Mouse (Mus musculus): ENCODE measurements around the gene Mrps18a. TPM values are rescaled to one million over a fixed set of nuclear protein-coding genes. Genes with fewer than 3 reads are reported as not detected.

The Mrps18a gene
- polyA plus RNA-seq (2014; fragmentation: Nextera tagmentation; extraction: Ambion mirVana): 122 and 130 TPM in 2 replicates

DNA sequence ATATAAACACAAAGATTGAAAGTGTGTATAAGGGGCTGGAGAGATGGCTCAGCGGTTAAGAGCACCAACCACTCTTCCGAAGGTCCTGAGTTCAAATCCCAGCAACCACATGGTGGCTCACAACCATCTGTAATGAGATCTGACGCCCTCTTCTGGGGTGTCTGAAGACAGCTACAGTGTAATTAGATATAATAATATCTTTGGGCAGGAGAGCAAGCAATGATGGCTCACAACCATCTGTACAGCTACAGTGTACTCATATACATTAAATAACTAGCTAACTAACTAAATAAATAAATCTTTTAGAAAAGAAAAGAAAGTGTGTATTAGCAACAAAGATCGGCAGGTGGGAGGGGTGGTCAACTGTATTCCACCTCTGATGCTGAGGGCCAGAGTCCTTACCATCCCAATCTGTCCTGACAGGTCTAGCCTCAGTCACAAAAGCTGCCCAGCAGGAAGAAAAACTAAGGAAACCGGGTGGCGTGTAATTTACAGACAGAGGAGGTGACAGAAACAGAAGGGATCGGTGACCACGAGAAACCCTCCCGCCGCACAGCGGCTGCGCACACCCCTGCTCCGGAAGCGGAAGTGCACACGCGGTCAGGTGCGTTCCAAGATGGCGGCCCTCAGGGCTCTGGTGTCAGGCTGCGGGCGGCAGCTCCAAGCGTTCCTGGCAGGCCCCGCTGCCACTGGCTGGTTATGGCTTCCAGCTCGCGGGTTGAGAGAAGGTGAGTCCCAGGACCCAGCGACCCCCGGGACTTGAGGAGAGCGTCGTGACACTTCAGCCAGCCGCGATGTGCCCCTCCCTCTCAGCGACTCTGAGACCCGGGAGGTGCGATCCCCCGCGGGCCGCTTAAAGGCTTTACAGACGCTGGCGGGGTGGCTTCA is at the start of gene Mrps18a:
TSS of gene Mrps18a (plus strand) at position 585 of the 888 bp plus-strand sequence.
- peak; percentile 90 for DNase-seq (ENCODE audit: low spot score)
- Histone ChIP-seq H3K4me2 (replicated peaks; ENCODE audit: low read depth, low read length) (peak within 1 kb of the TSS; percentile 44), H3K27ac (ENCODE audit: low read depth, low read length) (peak within 1 kb of the TSS; percentile 75; the same call in 1 of the 2 replicates), H3K9me3 (ENCODE audit: control insufficient read depth, low read length) (no peaks in the 10 kb centered on the region), H3K4me1 (replicated peaks; ENCODE audit: control insufficient read depth, insufficient read depth, low read length) (no peaks in the 10 kb centered on the region), H3K9ac (ENCODE audit: low read depth, low read length) (peak within 1 kb of the TSS; percentile 68), H3K4me3 (ENCODE audit: low read depth, low read length) (peak within 1 kb of the TSS; percentile 73), H3K36me3 (ENCODE audit: control insufficient read depth, insufficient read depth, low read length) (no peaks in the 10 kb centered on the region), H3K27me3 (ENCODE audit: control insufficient read depth, insufficient read depth, low read length) (no peaks in the 10 kb centered on the region)
- 7% methylated on average over 36 of the region's 38 CpGs for WGBS
- peak; percentile 93 for ATAC-seq (ENCODE audit: low FRiP score)

DNA sequence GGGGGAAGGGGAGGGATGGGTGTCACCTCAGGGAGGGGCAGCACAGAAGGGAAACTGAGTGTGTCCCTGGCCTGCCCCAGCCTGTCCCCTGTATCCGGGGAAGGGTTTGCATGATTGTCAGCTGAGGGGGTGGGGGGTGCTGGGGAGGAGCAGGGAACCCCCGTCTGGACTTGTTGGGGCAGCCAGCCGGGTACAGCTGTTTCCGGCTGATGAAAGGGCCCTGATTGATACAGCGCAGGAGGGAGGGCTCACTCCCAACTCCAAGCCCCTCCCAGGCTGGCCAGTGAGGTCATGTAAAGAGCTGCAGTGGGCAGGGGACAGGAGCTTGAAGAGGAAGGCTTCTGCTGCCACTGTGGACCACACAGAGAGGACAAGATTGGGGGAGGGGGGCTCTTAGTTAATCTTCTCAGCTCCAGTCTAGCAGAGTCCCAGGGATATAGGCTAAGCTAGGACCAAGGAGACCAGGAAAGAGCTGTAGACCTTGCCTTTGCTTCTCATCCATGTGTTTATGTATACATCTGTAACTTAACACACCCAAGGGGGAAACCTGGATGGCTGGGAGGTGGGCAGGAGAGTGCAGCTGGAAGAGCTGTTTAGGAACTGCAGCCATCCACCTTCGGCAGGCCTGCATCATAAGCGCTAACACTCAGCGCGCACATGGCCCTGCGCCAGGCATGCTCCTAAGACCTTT is 47.4 kb upstream of the Mrps18a start:
- Histone ChIP-seq H3K4me3 (ENCODE audit: low read depth, low read length) (no peak overlapping the region), H3K27ac (ENCODE audit: low read depth, low read length) (no peak overlapping the region), H3K9ac (ENCODE audit: low read depth, low read length) (no peak overlapping the region), H3K36me3 (ENCODE audit: control insufficient read depth, insufficient read depth, low read length) (no peaks in the 10 kb centered on the region), H3K9me3 (ENCODE audit: control insufficient read depth, low read length) (no peaks in the 10 kb centered on the region), H3K4me2 (replicated peaks; ENCODE audit: low read depth, low read length) (no peak overlapping the region), H3K4me1 (replicated peaks; ENCODE audit: control insufficient read depth, insufficient read depth, low read length) (peaks cover 4% of the 10 kb centered on the region; the same call in 1 of the 2 replicates), H3K27me3 (ENCODE audit: control insufficient read depth, insufficient read depth, low read length) (no peaks in the 10 kb centered on the region)
- peak; percentile 40 for DNase-seq (ENCODE audit: low spot score)
- 34% methylated on average over 10 of the region's 10 CpGs for WGBS
- peak; percentile 38; the same call in 1 of the 2 replicates for ATAC-seq (ENCODE audit: low FRiP score)

DNA sequence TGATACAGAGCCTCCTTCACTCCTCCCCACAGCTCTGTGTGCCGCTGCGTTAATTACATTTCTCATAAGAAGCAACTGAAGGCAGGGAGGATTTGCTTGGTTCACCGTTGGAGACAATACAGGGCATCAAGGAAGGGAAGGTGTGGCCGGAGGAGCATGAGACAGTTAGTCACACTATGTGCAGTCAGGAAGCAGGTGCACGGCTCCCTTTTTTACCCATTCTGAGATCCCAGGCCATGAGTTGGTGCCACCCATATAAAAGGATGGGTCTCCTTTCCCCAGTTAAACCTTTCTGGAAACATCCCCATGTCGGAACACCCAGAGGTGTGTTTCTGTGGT is 46.8 kb upstream of the Mrps18a start:
- H3K9me3 ChIP-seq (ENCODE audit: control insufficient read depth, low read length): no peaks in the 10 kb centered on the region
- DNase-seq (ENCODE audit: low spot score) (no peak), ATAC-seq (ENCODE audit: low FRiP score) (no peak)
- H3K36me3 ChIP-seq (ENCODE audit: control insufficient read depth, insufficient read depth, low read length): no peaks in the 10 kb centered on the region
- 65% methylated on average over 6 of the region's 6 CpGs for WGBS
- peaks cover 4% of the 10 kb centered on the region; the same call in 1 of the 2 replicates for H3K4me1 ChIP-seq (replicated peaks; ENCODE audit: control insufficient read depth, insufficient read depth, low read length)
- no peaks in the 10 kb centered on the region for H3K27me3 ChIP-seq (ENCODE audit: control insufficient read depth, insufficient read depth, low read length)
- no peak overlapping the region for H3K27ac ChIP-seq (ENCODE audit: low read depth, low read length)
- H3K9ac ChIP-seq (ENCODE audit: low read depth, low read length): no peak overlapping the region
- H3K4me3 ChIP-seq (ENCODE audit: low read depth, low read length): no peak overlapping the region
- H3K4me2 ChIP-seq (replicated peaks; ENCODE audit: low read depth, low read length): no peak overlapping the region

DNA sequence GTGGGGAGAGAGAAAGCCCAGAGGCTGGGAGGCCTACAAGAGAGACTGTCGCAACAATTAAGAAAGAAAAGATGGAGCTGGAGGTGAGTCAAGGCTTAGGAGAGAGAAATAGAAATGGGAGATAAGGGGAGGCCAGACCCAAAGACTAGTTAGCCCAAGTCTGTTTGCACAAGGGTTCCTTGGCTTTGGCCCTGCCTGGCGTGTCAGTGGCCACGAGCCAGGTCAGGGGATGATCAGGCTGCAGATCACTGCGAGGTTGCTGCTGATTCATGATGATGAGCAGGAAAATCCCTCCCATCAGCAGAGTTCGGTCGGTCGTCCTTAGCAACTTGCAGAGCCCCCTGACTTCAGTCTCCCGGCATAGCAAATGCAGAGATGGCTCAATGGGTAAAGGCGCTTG is 40.7 kb upstream of the Mrps18a start:
- Histone ChIP-seq H3K36me3 (ENCODE audit: control insufficient read depth, insufficient read depth, low read length) (no peaks in the 10 kb centered on the region), H3K27me3 (ENCODE audit: control insufficient read depth, insufficient read depth, low read length) (no peaks in the 10 kb centered on the region), H3K4me2 (replicated peaks; ENCODE audit: low read depth, low read length) (no peak overlapping the region), H3K9ac (ENCODE audit: low read depth, low read length) (no peak overlapping the region), H3K4me1 (replicated peaks; ENCODE audit: control insufficient read depth, insufficient read depth, low read length) (no peaks in the 10 kb centered on the region; the same call in 1 of the 2 replicates), H3K9me3 (ENCODE audit: control insufficient read depth, low read length) (no peaks in the 10 kb centered on the region), H3K4me3 (ENCODE audit: low read depth, low read length) (no peak overlapping the region), H3K27ac (ENCODE audit: low read depth, low read length) (no peak overlapping the region)
- WGBS: 70% methylated on average over 9 of the region's 9 CpGs
- DNase-seq (ENCODE audit: low spot score) (no peak), ATAC-seq (ENCODE audit: low FRiP score) (no peak)

DNA sequence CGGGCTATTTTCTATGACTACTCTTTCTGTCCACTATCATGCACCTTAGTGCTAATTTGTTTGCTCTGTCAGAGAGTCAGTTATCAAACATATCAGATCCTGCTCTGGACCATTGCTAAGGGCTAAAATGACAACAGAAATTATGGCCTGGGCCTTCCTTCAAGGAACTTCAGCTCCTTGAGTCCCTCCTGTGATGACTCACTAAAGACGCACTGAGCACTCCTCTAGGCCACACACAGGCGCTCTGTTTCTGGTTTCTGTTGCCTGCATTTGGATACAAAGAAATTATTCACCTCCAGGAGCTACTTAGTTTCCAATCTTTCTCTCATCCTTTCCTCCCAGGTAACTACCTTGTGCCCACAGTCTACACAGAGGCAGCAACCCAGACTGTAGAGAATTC is 39.3 kb upstream of the Mrps18a start:
- Histone ChIP-seq H3K27ac (ENCODE audit: low read depth, low read length) (no peak overlapping the region), H3K4me1 (replicated peaks; ENCODE audit: control insufficient read depth, insufficient read depth, low read length) (no peaks in the 10 kb centered on the region; the same call in 1 of the 2 replicates), H3K36me3 (ENCODE audit: control insufficient read depth, insufficient read depth, low read length) (no peaks in the 10 kb centered on the region), H3K4me2 (replicated peaks; ENCODE audit: low read depth, low read length) (no peak overlapping the region), H3K27me3 (ENCODE audit: control insufficient read depth, insufficient read depth, low read length) (no peaks in the 10 kb centered on the region), H3K9ac (ENCODE audit: low read depth, low read length) (no peak overlapping the region), H3K9me3 (ENCODE audit: control insufficient read depth, low read length) (no peaks in the 10 kb centered on the region), H3K4me3 (ENCODE audit: low read depth, low read length) (no peak overlapping the region)
- no peak for ATAC-seq (ENCODE audit: low FRiP score)
- DNase-seq (ENCODE audit: low spot score): no peak
- WGBS: 90% methylated on average over 3 of the region's 3 CpGs

DNA sequence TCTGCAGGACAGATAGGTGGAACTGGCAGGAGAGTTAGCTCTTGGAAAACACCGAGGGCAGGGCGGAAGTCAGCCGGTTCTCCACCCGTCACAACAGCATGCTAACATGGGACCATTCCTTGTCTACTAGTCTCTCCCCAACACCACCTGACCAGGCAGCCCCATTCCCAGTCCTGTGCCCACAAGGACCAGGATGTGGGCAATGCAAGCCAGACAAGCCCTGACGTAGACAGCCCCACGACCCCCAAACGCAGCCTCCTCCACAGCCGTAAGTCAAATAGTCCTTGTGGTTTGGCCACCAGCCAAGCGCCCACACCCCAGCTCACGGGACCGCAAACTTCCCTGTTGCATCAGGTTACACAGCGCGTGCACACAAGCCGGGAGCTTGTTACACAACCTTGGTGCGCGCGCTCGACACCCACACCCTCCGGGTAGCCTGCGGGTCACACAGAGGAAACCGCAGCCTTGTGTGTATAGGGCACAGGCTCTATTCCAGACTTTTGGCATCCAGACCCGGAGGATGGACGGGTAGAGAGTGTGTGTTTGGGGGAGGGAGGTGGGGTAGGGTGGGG is 37.0 kb upstream of the Mrps18a start:
- DNase-seq (ENCODE audit: low spot score) (peak; percentile 27), ATAC-seq (ENCODE audit: low FRiP score) (no peak)
- no peak overlapping the region for H3K9ac ChIP-seq (ENCODE audit: low read depth, low read length)
- no peaks in the 10 kb centered on the region for H3K27me3 ChIP-seq (ENCODE audit: control insufficient read depth, insufficient read depth, low read length)
- no peaks in the 10 kb centered on the region; the same call in 1 of the 2 replicates for H3K4me1 ChIP-seq (replicated peaks; ENCODE audit: control insufficient read depth, insufficient read depth, low read length)
- no peak overlapping the region for H3K4me3 ChIP-seq (ENCODE audit: low read depth, low read length)
- H3K36me3 ChIP-seq (ENCODE audit: control insufficient read depth, insufficient read depth, low read length): no peaks in the 10 kb centered on the region
- H3K9me3 ChIP-seq (ENCODE audit: control insufficient read depth, low read length): no peaks in the 10 kb centered on the region
- 67% methylated on average over 18 of the region's 23 CpGs for WGBS
- H3K27ac ChIP-seq (ENCODE audit: low read depth, low read length): no peak overlapping the region
- no peak overlapping the region for H3K4me2 ChIP-seq (replicated peaks; ENCODE audit: low read depth, low read length)

DNA sequence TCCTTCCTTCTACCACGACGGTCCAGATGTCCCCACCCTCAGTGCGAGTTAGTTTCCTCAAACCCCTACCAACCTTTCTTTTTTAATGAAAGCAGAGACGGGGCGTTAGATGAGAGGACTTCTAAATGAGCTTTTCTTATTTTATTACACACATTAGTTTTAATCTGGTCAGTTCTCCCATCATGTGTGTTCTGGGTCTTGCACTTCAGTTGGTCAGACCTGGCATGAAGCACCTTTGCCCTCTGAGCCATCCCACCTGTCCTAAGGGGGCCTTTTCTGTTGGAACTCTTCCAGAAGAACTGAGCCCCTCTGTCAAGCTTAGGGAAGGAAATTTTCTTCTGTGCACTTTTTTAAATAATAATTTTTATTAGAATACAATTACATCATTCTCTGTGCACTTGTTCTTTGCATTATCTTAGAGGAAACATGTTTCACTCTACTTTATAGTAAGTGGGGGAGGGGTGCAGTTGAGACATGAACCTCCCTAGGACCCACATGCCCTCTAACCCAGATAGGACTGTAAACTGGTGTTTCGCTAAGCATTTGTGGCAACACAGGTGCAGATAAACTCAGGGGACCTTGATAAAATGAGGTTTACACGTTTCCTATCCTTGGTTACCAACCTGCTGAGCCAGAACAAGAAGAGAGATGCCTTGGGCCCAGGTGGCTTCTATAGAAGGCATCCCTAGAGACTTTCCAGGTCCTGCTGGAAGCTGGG is 36.2 kb upstream of the Mrps18a start:
- H3K9ac ChIP-seq (ENCODE audit: low read depth, low read length): no peak overlapping the region
- WGBS: 69% methylated on average over 7 of the region's 7 CpGs
- no peaks in the 10 kb centered on the region for H3K9me3 ChIP-seq (ENCODE audit: control insufficient read depth, low read length)
- no peaks in the 10 kb centered on the region; the same call in 1 of the 2 replicates for H3K4me1 ChIP-seq (replicated peaks; ENCODE audit: control insufficient read depth, insufficient read depth, low read length)
- no peaks in the 10 kb centered on the region for H3K36me3 ChIP-seq (ENCODE audit: control insufficient read depth, insufficient read depth, low read length)
- no peaks in the 10 kb centered on the region for H3K27me3 ChIP-seq (ENCODE audit: control insufficient read depth, insufficient read depth, low read length)
- DNase-seq (ENCODE audit: low spot score) (no peak), ATAC-seq (ENCODE audit: low FRiP score) (no peak)
- H3K27ac ChIP-seq (ENCODE audit: low read depth, low read length): no peak overlapping the region
- no peak overlapping the region for H3K4me2 ChIP-seq (replicated peaks; ENCODE audit: low read depth, low read length)
- no peak overlapping the region for H3K4me3 ChIP-seq (ENCODE audit: low read depth, low read length)

DNA sequence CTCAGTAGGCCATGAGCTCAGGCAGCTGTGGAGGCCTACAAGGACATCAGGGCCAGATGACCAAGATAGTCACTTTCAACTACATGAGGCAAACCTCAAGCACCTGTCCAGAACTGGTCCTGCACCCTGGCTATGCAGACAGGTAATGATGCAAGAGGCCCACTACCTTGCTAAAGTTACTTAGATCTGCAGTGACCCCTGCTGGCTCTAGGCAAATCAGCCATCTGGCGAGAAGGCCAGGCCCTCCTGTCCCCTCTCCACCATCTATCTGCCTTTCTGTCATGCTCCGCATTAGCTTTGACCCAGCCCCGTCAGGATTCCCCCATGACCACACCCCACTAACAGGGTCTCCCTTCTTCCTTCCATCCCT is 35.7 kb upstream of the Mrps18a start:
- H3K36me3 ChIP-seq (ENCODE audit: control insufficient read depth, insufficient read depth, low read length): no peaks in the 10 kb centered on the region
- 43% methylated on average over 3 of the region's 3 CpGs for WGBS
- no peaks in the 10 kb centered on the region for H3K9me3 ChIP-seq (ENCODE audit: control insufficient read depth, low read length)
- no peaks in the 10 kb centered on the region; the same call in 1 of the 2 replicates for H3K4me1 ChIP-seq (replicated peaks; ENCODE audit: control insufficient read depth, insufficient read depth, low read length)
- H3K4me3 ChIP-seq (ENCODE audit: low read depth, low read length): no peak overlapping the region
- no peaks in the 10 kb centered on the region for H3K27me3 ChIP-seq (ENCODE audit: control insufficient read depth, insufficient read depth, low read length)
- ATAC-seq (ENCODE audit: low FRiP score) (no peak), DNase-seq (ENCODE audit: low spot score) (no peak)
- no peak overlapping the region for H3K27ac ChIP-seq (ENCODE audit: low read depth, low read length)
- H3K9ac ChIP-seq (ENCODE audit: low read depth, low read length): no peak overlapping the region
- no peak overlapping the region for H3K4me2 ChIP-seq (replicated peaks; ENCODE audit: low read depth, low read length)
